Mouse (Mus musculus): ENCODE measurements around the gene Olfr669. TPM values are rescaled to one million over a fixed set of nuclear protein-coding genes. Genes with fewer than 3 reads are reported as not detected.
"Not testable (repeated sequence)": the region's sequence is repeated elsewhere in the genome, so short reads cannot be mapped to it uniquely, and the experiment has no call there.

Gene Olfr669
- not detected in 2 replicates for polyA plus RNA-seq (2014; fragmentation: Nextera tagmentation; extraction: Ambion mirVana)

GRCm38 (mm10) chr7:104933940-104934339, at the start of gene Olfr669:
Olfr669 (plus strand) TSS chr7:104934240.
- no peak within 1 kb of the TSS for H3K9ac ChIP-seq (replicated peaks; ENCODE audit: low read length)
- H3K9me3 ChIP-seq (replicated peaks; ENCODE audit: control insufficient read depth, low read length) = no peaks in the 10 kb centered on the region
- no peaks in the 10 kb centered on the region for H3K36me3 ChIP-seq (replicated peaks; ENCODE audit: control insufficient read depth, insufficient read depth, low read depth, low read length)
- DNase-seq (ENCODE audit: low spot score) = no peak
- no peaks in the 10 kb centered on the region for H3K27me3 ChIP-seq (ENCODE audit: control insufficient read depth, insufficient read depth, low read length)
- H3K4me3 ChIP-seq (ENCODE audit: low read depth, low read length) = no peak within 1 kb of the TSS
- 90% methylated on average over 1 of the region's 1 CpGs for WGBS
- H3K4me2 ChIP-seq (ENCODE audit: low read depth, low read length) = no peak within 1 kb of the TSS
- no peak for ATAC-seq (replicated peaks; ENCODE audit: insufficient number of reproducible peaks, low FRiP score, low TSS enrichment, low read depth)
- no peak within 1 kb of the TSS for H3K27ac ChIP-seq (replicated peaks; ENCODE audit: low read depth, low read length)
- H3K4me1 ChIP-seq (ENCODE audit: control insufficient read depth, insufficient read depth, low read length) = no peaks in the 10 kb centered on the region

GRCm38 (mm10) chr7:104895852-104896251, 38.2 kb upstream of the Olfr669 start, which contains the start of gene Olfr666:
Olfr666 (minus strand) TSS chr7:104895952.
- Histone ChIP-seq H3K27me3 (ENCODE audit: control insufficient read depth, insufficient read depth, low read length) (no peaks in the 10 kb centered on the region), H3K36me3 (replicated peaks; ENCODE audit: control insufficient read depth, insufficient read depth, low read depth, low read length) (no peaks in the 10 kb centered on the region), H3K4me2 (ENCODE audit: low read depth, low read length) (no peak within 1 kb of the TSS), H3K4me1 (ENCODE audit: control insufficient read depth, insufficient read depth, low read length) (no peaks in the 10 kb centered on the region), H3K9me3 (replicated peaks; ENCODE audit: control insufficient read depth, low read length) (no peaks in the 10 kb centered on the region), H3K4me3 (ENCODE audit: low read depth, low read length) (no peak within 1 kb of the TSS), H3K9ac (replicated peaks; ENCODE audit: low read length) (no peak within 1 kb of the TSS), H3K27ac (replicated peaks; ENCODE audit: low read depth, low read length) (no peak within 1 kb of the TSS)
- ATAC-seq (replicated peaks; ENCODE audit: insufficient number of reproducible peaks, low FRiP score, low TSS enrichment, low read depth) = no peak
- WGBS = 89% methylated on average over 2 of the region's 2 CpGs
- DNase-seq (ENCODE audit: low spot score) = no peak

- Histone ChIP-seq H3K9me3 (replicated peaks; ENCODE audit: control insufficient read depth, low read length) (no peaks in the 10 kb centered on the region), H3K27me3 (ENCODE audit: control insufficient read depth, insufficient read depth, low read length) (no peaks in the 10 kb centered on the region), H3K4me1 (ENCODE audit: control insufficient read depth, insufficient read depth, low read length) (no peaks in the 10 kb centered on the region), H3K4me2 (ENCODE audit: low read depth, low read length) (no peak within 1 kb of the TSS), H3K9ac (replicated peaks; ENCODE audit: low read length) (no peak within 1 kb of the TSS), H3K36me3 (replicated peaks; ENCODE audit: control insufficient read depth, insufficient read depth, low read depth, low read length) (no peaks in the 10 kb centered on the region), H3K27ac (replicated peaks; ENCODE audit: low read depth, low read length) (no peak within 1 kb of the TSS), H3K4me3 (ENCODE audit: low read depth, low read length) (no peak within 1 kb of the TSS)
- ATAC-seq (replicated peaks; ENCODE audit: insufficient number of reproducible peaks, low FRiP score, low TSS enrichment, low read depth) = no peak
- no peak for DNase-seq (ENCODE audit: low spot score)
- 82% methylated on average over 1 of the region's 1 CpGs for WGBS
Measured at GRCm38 (mm10) chr7:104921382-104921781, 12.7 kb upstream of the Olfr669 start, which contains the start of gene Olfr667. Olfr667 (minus strand) TSS chr7:104921482.

- H3K9ac ChIP-seq (replicated peaks; ENCODE audit: low read length) = no peak within 1 kb of the TSS
- H3K4me2 ChIP-seq (ENCODE audit: low read depth, low read length) = no peak within 1 kb of the TSS
- no peaks in the 10 kb centered on the region for H3K36me3 ChIP-seq (replicated peaks; ENCODE audit: control insufficient read depth, insufficient read depth, low read depth, low read length)
- no peaks in the 10 kb centered on the region for H3K4me1 ChIP-seq (ENCODE audit: control insufficient read depth, insufficient read depth, low read length)
- no peaks in the 10 kb centered on the region for H3K27me3 ChIP-seq (ENCODE audit: control insufficient read depth, insufficient read depth, low read length)
- DNase-seq (ENCODE audit: low spot score) (no peak), ATAC-seq (replicated peaks; ENCODE audit: insufficient number of reproducible peaks, low FRiP score, low TSS enrichment, low read depth) (no peak)
- no peak within 1 kb of the TSS for H3K4me3 ChIP-seq (ENCODE audit: low read depth, low read length)
- WGBS = 79% methylated on average over 1 of the region's 1 CpGs
- no peak within 1 kb of the TSS for H3K27ac ChIP-seq (replicated peaks; ENCODE audit: low read depth, low read length)
- no peaks in the 10 kb centered on the region for H3K9me3 ChIP-seq (replicated peaks; ENCODE audit: control insufficient read depth, low read length)
Measured at GRCm38 (mm10) chr7:104927957-104928356, 6.1 kb upstream of the Olfr669 start, which contains the start of gene Olfr668. Olfr668 (minus strand) TSS chr7:104928057.

- ATAC-seq (replicated peaks; ENCODE audit: insufficient number of reproducible peaks, low FRiP score, low TSS enrichment, low read depth); H3K4me3 ChIP-seq (ENCODE audit: low read depth, low read length); H3K27ac ChIP-seq (replicated peaks; ENCODE audit: low read depth, low read length); H3K4me1 ChIP-seq (ENCODE audit: control insufficient read depth, insufficient read depth, low read length); H3K9me3 ChIP-seq (replicated peaks; ENCODE audit: control insufficient read depth, low read length); H3K9ac ChIP-seq (replicated peaks; ENCODE audit: low read length); H3K36me3 ChIP-seq (replicated peaks; ENCODE audit: control insufficient read depth, insufficient read depth, low read depth, low read length); H3K27me3 ChIP-seq (ENCODE audit: control insufficient read depth, insufficient read depth, low read length); H3K4me2 ChIP-seq (ENCODE audit: low read depth, low read length); DNase-seq (ENCODE audit: low spot score): not testable (repeated sequence)
- WGBS = 90% methylated on average over 16 of the region's 16 CpGs
Measured at GRCm38 (mm10) chr7:104950234-104950633, 16.2 kb downstream of the Olfr669 start.

- Histone ChIP-seq H3K27me3 (ENCODE audit: control insufficient read depth, insufficient read depth, low read length) (no peaks in the 10 kb centered on the region), H3K27ac (replicated peaks; ENCODE audit: low read depth, low read length) (no peak within 1 kb of the TSS), H3K4me3 (ENCODE audit: low read depth, low read length) (no peak within 1 kb of the TSS), H3K4me2 (ENCODE audit: low read depth, low read length) (no peak within 1 kb of the TSS), H3K4me1 (ENCODE audit: control insufficient read depth, insufficient read depth, low read length) (no peaks in the 10 kb centered on the region), H3K9ac (replicated peaks; ENCODE audit: low read length) (no peak within 1 kb of the TSS), H3K36me3 (replicated peaks; ENCODE audit: control insufficient read depth, insufficient read depth, low read depth, low read length) (no peaks in the 10 kb centered on the region), H3K9me3 (replicated peaks; ENCODE audit: control insufficient read depth, low read length) (no peaks in the 10 kb centered on the region)
- DNase-seq (ENCODE audit: low spot score) (no peak), ATAC-seq (replicated peaks; ENCODE audit: insufficient number of reproducible peaks, low FRiP score, low TSS enrichment, low read depth) (no peak)
- WGBS = 59% methylated on average over 1 of the region's 1 CpGs
Measured at GRCm38 (mm10) chr7:104962520-104962919, 28.5 kb downstream of the Olfr669 start, which contains the start of gene Olfr670. Olfr670 (minus strand) TSS chr7:104962620.

GRCm38 (mm10) chr7:104972507-104972906, 38.5 kb downstream of the Olfr669 start:
- H3K27me3 ChIP-seq (ENCODE audit: control insufficient read depth, insufficient read depth, low read length); H3K36me3 ChIP-seq (replicated peaks; ENCODE audit: control insufficient read depth, insufficient read depth, low read depth, low read length); H3K4me1 ChIP-seq (ENCODE audit: control insufficient read depth, insufficient read depth, low read length); DNase-seq (ENCODE audit: low spot score); H3K9me3 ChIP-seq (replicated peaks; ENCODE audit: control insufficient read depth, low read length); H3K4me3 ChIP-seq (ENCODE audit: low read depth, low read length); H3K4me2 ChIP-seq (ENCODE audit: low read depth, low read length); H3K27ac ChIP-seq (replicated peaks; ENCODE audit: low read depth, low read length); ATAC-seq (replicated peaks; ENCODE audit: insufficient number of reproducible peaks, low FRiP score, low TSS enrichment, low read depth); H3K9ac ChIP-seq (replicated peaks; ENCODE audit: low read length): not testable (repeated sequence)
- 80% methylated on average over 2 of the region's 2 CpGs for WGBS

- ATAC-seq (replicated peaks; ENCODE audit: insufficient number of reproducible peaks, low FRiP score, low TSS enrichment, low read depth) (no peak), DNase-seq (ENCODE audit: low spot score) (no peak)
- Histone ChIP-seq H3K36me3 (replicated peaks; ENCODE audit: control insufficient read depth, insufficient read depth, low read depth, low read length) (no peaks in the 10 kb centered on the region), H3K4me1 (ENCODE audit: control insufficient read depth, insufficient read depth, low read length) (no peaks in the 10 kb centered on the region), H3K27me3 (ENCODE audit: control insufficient read depth, insufficient read depth, low read length) (no peaks in the 10 kb centered on the region), H3K4me3 (ENCODE audit: low read depth, low read length) (no peak within 1 kb of the TSS), H3K9me3 (replicated peaks; ENCODE audit: control insufficient read depth, low read length) (no peaks in the 10 kb centered on the region), H3K27ac (replicated peaks; ENCODE audit: low read depth, low read length) (no peak within 1 kb of the TSS), H3K9ac (replicated peaks; ENCODE audit: low read length) (no peak within 1 kb of the TSS), H3K4me2 (ENCODE audit: low read depth, low read length) (no peak within 1 kb of the TSS)
- WGBS = 75% methylated on average over 1 of the region's 1 CpGs
Measured at GRCm38 (mm10) chr7:104979026-104979425, 45.0 kb downstream of the Olfr669 start, which contains the start of gene Olfr671. Olfr671 (minus strand) TSS chr7:104979126.

Data from embryonic facial prominence, embryonic 11.5 days (tissue).